Mouse (Mus musculus) right cerebral cortex, postnatal 25 days (tissue): ENCODE data around the gene Gm20388.
A peak's percentile ranks its signal among the peaks of the same experiment; 100 is the strongest.

Experiments used
- DNase-seq: peaks from one replicate; pipeline ENCODE4 v3.0.0; 2022

Gm20388 gene

GRCm38 (mm10) chr8:120463918-120464584 is 553.4 kb downstream of the Gm20388 start:
- DNase-seq, result no peak

- no peak for DNase-seq
Observed at GRCm38 (mm10) chr8:120464585-120464937, 553.9 kb downstream of the Gm20388 start.

DNA sequence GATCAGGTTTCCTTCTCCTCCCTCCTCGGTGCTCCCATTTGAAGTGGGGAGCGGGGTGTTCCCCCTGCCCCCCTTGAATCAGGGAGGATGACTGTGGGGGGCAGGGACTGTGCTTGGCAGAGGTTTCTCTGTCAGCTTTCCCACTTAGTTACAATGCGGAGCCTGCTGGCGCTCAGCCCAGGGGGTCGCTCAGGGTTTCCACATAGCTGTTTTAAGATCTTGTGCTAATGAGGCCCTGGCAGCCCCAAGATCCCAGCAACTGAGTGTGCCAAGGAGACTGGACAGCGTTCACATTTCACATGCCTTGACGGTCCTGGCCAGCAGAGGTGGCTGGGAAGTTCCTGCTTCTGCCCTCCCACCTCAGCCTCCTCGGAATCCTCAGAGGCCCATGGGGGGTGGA is 555.1 kb downstream of the Gm20388 start:
- DNase-seq, result peak; percentile 51

DNA sequence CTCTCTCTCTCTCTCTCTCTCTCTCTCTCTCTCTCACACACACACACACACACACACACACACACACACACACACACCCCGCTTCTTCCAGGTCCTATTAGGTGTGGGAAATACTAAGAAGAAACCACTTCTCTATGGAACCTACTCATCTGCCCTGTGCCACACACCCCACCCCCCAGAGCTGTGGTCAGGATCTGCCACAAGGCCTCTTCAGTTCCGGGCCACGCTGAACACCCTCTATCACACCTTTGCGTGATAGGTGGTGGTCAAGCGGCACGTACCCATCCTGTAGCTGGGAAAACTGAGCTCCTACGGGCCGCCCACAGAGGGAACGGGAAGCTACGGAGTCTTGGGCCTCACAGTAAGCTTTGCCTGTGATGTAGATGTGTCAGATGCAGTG is 555.6 kb downstream of the Gm20388 start:
- DNase-seq, result no peak

DNA sequence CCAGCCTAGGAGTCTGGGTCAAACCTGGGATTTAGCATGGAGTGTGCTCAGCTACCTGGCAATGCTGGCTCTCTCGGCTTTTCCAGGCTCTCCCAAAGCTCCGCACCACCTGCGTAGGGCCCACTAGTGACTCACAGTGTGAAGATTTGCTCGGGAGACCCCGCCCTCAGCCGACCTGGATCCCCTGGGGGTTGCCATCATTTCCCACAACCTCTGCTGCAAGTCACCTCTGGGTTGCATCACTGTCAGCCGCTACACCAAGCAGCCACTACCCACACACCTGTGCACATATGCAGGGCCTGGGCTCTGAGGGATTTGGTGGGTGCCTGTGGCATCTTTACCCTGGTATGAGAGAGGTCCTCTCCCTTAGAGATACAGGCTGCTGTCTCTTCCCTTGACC is 557.0 kb downstream of the Gm20388 start:
- no peak for DNase-seq

GRCm38 (mm10) chr8:120470170-120470569 is 559.5 kb downstream of the Gm20388 start:
- DNase-seq, result no peak

- DNase-seq, result no peak
Observed at GRCm38 (mm10) chr8:120471166-120471565, 560.5 kb downstream of the Gm20388 start.

- DNase-seq, result no peak
Observed at GRCm38 (mm10) chr8:120471752-120472151, 561.1 kb downstream of the Gm20388 start.

- DNase-seq, result no peak
Observed at GRCm38 (mm10) chr8:120472230-120472629, 561.6 kb downstream of the Gm20388 start.

DNA sequence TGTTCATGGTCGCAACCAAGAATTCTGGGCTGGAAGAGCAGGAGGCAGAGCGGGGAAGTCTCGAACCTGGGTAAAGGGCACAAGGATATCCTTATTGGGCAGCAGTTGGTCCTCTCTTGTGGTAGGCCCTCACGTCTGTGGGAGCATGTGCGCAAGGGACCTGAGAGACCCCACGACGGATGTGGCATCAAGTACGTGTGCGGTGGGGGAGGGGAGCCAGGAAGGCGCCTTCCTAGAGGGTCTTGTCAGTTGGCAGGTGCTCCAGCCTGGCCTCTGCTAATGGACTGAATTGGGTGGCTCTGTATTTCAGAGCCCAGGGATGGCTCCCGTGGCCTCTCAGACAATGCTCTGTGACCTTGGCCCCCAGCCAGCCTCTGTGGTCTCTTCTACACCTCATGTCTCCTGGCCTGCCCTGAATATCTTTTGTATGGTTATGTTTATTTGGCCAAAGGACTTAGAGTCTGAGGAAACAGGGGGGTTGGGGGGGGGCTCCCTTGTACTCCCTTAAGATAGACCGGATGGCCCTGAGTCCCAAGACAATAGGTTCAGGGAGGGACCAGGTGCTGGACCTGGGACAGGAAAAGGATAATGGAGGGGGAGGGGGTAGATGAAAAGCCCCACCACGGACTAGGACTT is 563.2 kb downstream of the Gm20388 start:
- DNase-seq, result no peak

DNA sequence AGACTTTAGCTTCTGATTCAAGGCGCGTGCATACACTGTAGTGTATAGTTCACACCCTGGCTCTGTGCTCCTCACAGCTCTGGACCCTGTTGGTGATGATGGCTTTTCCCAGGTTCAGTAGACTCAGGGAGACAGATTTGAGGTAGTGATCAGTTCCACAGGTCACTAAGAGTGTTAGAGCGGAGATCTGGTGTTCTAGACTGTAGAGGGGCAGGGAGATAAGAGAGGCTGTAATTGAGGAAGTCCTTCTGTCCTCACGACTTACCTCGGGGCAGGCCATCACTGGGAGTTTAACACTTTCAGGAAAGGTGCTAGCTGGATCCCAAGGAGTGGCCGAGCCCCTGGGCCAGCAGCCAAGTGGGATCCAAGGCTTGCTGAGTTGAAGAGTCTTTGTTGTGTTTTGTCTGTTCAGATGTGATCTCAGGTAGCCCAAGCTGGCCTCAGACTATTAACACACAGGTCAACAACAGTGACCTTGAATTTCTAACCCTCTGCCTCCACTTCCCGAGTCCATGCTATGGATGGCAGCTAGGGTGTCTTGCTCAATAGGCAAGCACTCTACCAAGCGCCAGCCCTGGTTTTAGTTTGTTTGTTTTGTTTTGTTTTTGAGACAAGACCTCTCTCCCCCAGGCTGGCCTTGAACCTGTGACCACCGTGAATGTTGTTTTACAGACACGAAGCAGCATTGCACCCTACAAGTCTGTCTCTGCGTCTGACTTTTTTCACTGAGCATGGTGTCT is 564.0 kb downstream of the Gm20388 start:
- no peak for DNase-seq

DNA sequence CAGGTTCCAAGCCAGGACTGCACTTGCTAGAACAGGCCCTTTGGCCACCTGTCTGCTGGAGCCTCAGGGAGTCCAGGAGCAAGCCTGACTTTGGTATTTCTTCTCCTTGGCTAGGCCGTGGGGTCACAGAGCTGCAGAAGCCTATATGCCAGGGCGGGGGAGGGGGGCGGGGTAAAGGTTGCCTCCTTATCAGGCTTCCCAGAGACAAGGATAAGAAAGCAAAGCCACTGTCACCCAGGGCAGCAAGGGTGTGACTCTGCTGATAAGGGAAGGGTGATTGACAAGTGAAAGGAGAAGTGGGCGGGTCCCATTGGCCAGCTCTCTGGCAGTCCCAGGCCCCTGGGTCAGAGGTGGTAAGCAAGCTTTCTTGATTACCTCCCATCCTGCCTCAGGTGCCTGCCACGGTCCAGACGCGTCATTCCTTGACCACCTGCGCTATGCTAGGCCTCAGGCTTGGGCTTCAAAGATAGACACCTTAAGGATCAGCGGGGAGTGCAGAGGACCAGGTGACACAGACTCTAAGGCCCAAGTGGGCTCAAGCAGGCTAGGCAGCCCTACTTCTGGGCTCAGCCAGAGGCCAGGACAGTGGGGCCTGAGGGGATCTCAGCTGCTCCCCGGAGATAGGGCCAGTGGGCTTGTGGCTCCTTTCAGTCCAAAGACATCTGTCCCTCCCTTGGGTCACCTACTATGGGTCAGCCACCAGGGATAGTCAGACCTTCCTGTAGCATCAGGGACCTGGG is 565.0 kb downstream of the Gm20388 start:
- no peak for DNase-seq

DNA sequence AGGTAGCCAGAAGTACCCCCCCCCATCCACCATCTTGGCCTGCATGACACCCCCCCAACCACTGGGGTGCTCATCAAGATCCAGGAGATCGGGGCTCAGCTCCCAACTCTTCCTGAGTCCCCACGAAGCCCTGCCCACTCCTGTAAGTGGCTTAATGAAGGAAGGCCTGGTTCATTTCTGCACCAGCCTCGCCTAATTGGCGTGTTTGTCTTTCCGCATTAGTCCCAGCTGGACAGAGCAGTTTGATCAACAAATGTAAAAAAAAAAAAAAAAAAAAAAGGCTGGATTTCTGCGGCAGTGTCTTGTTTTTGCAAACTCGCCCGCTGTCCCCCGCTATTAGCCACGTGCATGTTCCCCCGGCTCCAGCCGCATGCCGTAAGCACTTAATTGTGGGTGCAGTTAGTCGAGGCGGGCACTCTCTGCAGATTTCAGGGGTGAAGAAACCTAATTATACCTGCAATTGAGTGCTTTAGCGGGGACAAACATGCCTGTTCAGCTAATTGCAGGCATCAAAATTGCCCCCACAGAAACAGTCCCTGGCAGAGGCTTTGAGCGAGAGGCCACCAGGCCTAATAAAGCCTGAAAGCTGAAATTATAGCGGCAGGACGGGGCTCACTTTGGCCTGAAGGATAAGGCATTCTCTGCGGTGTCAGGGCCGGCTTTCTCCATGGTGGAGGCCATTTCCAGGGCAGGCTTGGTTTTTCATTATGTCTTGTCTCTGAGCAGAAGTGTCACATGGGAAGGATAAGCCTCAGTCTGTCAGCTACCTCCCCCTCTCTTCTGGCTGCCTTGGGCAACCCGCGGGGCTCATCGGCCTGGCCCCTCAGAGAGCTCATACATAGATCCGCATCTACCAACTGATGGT is 566.3 kb downstream of the Gm20388 start:
- DNase-seq, result no peak

DNA sequence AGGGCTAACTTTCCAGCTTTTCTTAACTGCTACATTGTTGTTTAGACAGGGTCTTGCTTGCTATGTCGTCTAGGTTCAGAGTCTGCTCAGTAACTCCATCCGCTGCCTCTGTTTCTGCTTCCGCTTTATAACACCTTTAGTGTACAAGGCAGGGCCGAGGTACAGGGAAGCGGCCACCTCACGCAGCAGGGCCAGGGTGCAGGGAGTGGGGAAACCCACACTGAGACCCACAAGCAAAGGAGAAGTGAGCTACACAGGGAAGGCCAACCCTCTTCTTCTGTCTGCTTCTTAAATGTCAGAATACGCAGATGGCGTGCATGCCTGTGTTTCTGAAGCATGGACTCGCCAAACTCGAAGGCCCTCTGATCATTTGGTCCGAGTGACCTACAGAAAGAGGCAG is 568.1 kb downstream of the Gm20388 start:
- no peak for DNase-seq

- DNase-seq, result no peak
Observed at GRCm38 (mm10) chr8:120479691-120480090, 569.0 kb downstream of the Gm20388 start.

- no peak for DNase-seq
Observed at GRCm38 (mm10) chr8:120482015-120482689, 571.5 kb downstream of the Gm20388 start.

GRCm38 (mm10) chr8:120484460-120484859 is 573.8 kb downstream of the Gm20388 start:
- peak; percentile 61 for DNase-seq

DNA sequence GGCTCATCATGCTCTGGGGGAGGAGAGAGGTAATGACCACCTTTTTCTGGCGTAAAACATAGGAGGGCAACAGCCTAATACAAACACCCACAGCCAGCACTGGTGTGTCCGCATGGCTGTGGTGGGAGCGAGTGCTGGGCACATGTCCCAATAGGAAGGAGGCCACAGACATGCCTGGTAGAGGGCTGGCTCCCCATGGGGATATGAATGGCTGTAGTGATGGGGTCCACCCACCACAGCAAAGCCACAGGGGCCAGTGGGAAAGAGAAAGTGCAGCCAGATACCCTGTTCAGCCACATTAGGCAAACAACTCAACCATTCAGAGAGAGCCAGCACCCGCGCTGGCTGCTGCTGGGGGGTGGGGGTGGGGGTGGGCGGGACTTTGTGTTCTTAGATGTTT is 574.5 kb downstream of the Gm20388 start:
- DNase-seq, result no peak

DNA sequence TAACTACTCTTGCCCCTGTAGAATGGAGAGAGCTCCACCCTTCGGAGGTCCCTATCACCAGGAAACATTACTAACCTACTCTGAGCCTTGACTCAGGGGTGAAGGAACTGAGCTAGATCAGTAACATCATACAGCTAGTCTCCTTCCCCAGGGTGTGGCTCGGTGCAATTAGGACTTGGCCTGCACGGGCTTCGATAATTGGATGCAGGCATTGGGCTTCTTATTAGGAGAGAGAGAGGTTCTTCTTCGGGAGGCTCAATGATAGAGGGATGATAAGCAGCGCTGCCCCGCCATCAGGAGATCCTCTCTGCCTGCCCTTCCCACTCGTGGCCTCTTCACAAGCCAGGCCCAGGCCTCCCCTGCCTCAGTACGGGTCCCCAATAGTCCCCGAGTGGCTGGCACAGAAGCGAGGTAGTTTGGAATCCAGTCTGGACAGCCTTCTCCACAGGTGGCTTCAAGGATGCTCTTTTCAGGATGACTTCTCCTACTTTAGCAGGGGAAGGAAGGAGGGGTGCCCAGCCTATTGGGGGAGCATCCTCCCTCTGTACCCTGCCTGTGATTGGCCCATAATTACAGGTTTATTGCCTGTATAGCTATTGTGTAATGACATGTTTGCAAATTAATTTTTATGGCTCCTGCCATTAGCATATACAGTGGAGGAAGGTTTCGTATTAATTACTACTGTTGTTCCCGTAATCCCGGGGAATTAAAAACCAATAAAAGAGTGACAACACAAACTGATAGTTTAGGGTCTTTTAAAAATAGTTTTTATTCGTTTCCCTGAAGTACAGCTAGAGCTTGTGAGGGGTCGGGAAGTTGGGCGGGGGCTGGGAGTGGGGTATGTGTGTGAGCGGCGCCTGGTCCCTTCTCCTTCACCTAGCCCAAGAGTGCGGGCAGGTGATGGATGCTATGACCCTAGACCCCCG is 575.2 kb downstream of the Gm20388 start:
- DNase-seq, result no peak

- peak; percentile 71 for DNase-seq
Observed at GRCm38 (mm10) chr8:120486477-120487376, 576.1 kb downstream of the Gm20388 start.
